Mouse (Mus musculus): Measurements from ENCODE around the gene Exosc10. TPM values are rescaled to one million over a fixed set of nuclear protein-coding genes. Genes with fewer than 3 reads are reported as not detected.
A peak's percentile ranks its signal among the peaks of the same experiment; 100 is the strongest.

The Exosc10 gene
- total RNA-seq, 1 experiment from 2014 or later: 49.5 TPM

DNA sequence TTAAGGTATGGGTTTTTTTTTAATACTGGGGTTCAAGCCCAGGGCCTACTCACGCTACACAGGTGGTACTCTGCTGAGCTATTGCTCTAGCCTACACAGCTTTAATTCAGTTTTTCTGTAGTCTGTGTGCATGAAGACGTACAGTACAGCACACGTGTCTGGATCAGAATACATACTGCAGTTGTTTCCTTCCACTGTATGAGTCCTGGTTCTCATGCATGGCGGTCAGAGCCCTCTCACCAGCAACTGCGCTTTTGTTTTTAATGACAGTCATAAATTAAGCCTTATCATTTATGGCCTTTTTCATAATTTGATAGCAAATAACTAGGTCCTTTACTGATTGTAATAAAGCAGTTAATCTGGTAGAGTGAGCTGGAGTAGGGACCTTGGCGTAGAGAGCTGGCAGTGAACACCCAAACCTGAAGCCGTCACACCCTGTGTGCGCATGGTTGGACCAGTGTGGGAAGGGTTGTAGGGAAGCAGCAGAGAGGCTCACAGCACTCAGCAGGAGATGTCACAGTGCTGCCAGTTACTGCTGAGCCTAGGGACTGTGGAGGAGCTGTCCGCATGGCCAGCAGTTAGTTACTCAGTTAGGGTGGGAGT, 12.6 kb downstream of the Exosc10 start:
- DNase-seq: no peak

DNA sequence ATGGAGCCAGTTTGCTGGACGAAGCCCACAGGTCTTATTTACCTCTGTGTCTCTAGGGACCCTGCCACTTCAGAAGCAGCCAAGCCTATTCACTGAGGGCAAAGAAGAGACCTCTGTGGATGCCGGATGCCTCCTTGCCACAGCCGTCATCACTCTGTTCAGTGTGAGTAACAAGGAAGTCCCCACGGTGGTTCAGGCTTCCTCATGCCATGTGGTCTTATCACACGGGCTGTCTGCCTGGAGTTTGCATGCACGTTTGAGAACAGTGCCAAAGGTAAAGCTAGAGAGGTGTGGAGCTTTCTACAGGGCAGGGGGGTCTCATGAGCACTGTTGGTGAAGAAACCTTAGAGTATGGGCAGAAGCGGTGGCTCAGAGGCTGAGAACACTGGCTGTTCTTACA, 15.0 kb downstream of the Exosc10 start:
- no peak for DNase-seq

DNA sequence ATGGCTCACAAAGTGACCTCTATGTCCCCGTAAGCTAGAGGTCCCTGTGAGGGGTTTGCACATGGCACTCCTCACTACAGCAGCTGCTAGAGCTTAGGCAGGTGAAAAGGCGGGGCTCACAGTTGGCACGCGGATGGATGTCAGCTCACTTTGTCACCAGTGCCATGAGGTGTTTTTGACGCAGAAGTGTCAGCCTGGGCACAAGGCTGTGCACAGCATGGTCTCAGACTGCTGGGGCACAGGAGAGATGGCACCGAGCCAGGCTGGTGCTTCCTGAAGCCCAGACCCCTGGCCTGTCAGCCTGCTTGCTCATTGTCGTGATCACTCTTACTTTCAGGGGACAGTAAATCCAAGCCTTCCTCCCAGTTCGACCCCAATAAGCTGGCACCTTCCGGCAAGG, 22.5 kb downstream of the Exosc10 start:
- DNase-seq: no peak

DNA sequence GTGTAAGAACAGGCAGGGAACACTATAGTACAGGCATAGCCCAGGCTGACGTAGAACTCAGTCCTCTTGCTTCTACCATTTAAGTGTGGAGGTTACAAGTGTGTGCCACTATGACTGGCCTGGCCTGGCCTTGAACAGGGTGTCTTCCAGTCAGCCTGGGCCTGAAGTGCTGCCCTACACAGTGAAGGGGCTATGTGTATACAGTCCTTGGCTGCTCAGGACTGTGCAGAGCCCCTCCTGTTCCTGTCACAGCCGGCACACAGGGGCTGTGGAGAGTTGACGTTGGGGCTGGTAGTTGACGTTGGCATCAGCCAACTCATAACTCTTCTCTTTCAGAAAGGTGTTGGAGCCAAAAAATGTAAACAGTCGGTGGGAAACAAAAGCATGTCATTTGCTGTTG, 23.2 kb downstream of the Exosc10 start:
- no peak for DNase-seq

DNA sequence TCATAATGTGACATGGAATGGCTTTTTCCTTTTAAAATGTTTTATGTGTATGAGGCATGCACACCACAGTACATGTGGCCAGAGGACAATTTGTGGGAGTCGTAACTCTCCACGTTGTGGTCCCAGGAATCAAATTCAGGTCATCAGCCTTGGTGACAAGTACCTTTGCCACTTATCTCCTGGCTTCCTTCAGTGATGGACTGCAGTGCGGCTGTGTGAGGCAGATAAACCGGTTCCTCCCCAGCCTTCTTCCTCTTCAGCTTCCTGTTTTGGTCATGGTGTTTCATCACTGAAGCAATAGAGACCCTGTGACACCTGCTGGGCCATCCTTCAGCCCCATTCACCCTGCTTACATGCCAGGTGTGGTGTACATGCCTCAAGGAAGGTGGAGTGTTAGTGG, 25.0 kb downstream of the Exosc10 start:
- no peak for DNase-seq

DNA sequence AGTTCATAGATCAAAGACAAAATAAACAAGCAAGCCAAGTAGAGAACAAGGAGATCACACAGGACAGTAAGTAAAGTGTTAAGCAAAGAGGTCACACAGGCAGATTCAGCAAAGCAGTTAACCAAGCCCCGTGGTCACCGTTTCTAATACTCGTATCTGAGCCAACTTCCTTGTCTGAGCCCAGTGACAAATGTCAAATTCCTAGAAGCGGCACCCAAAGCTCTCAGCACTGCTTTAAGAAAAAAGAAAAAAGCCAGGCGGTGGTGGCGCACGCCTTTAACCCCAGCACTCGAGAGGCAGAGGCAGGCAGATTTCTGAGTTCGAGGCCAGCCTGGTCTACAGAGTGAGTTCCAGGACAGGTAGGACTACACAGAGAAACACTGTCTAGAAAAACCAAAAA, 28.4 kb downstream of the Exosc10 start:
- DNase-seq: no peak

DNA sequence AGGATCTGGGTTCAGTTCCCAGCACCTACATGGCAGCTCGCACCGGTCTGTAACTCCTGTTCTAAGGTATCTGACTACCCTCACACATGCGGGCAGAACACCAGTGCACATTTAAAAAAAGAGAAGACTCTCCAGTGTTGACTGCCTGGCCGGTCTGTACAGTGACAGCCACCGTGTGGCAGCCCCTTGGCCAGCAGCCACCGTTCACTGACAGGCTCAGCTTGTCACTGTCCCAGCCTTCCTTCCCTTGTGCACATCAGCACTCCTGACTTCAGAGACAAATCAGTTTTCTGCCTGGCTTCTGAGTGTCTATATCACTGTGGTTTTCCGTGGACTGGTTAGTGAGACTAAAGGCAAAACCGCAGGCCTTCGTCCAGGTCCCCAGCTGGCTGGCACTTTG, 30.6 kb downstream of the Exosc10 start:
- no peak for DNase-seq

DNA sequence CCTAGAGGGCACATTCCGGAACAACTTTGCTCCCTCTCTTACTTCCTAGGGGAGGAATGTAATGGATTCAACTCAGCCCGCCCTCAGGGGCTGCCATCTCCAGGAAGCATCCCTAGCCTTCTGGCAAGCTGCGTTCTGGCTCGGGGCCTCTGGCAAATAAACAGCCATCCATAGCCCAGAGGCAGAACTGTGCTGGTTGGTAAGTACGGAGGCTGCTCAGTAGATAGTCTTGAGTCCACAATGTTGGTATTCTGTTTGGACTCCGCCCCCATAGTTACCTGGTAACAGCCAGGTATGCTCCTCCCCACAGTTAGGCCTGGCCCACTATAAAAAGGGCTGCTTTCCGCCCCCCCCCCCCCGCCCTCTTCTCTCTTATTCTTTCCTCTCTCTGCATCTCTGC, 31.3 kb downstream of the Exosc10 start:
- DNase-seq: no peak

DNA sequence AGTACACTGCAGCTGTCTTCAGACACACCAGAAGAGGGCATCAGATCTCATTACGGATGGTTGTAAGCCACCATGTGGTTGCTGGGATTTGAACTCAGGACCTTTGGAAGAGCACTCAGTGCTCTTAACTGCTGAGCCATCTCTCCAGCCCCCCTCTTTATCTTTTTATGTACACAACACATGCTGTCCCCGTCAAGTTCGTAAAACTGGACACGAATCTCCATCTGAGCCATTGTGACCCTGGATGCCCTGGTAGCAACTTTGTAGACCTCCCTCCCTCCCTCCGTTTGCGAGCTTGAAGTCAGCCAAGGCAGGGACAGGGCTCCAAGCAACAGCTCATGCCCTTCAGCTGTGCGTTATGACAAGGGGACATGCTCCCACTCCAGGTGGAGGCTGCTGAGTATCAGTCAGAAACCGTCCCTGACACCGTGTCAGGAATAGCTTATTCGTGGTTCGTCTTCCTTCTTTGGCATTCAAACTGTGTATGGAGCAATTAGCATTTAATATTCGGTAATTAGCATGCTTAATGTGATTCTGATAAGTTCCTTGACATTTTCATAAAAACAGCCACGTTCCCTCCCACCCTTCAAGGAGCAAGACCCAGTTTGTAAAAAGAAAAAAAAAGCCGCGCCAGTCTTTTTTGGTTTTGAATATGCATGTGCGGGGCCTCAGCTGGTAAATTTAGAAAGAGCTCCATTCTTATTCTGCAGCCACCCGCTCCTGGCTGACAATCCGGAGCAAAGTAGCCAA, 32.4 kb downstream of the Exosc10 start:
- peak; percentile 44 for DNase-seq

DNA sequence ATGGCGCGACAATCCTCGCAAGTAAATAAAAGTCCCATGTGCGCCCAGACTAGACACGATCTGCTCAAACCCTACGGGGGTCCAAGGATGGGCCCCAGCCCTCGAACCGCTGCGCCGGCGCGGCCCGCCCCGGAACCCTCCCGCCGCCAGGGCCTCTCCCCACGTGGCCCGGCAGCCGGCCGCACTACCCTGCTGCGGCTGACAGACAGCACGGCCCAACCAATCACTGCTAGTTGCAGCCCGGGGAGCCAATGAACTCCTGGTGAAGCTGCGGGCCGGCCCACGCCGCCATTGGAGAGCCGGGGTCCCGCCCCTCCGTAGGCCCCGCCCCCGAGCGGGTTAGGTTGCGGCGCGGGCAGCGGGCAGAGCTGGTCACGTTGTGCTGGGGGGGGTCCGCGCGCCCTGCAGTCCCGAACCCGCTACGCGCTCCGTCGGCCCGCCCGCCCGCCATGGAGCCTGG, 33.0 kb downstream of the Exosc10 start, which contains the start of gene Srm:
Gene Srm (plus strand): TSS at position 333 of the 460 bp plus-strand sequence.
- peak; percentile 99 for DNase-seq

DNA sequence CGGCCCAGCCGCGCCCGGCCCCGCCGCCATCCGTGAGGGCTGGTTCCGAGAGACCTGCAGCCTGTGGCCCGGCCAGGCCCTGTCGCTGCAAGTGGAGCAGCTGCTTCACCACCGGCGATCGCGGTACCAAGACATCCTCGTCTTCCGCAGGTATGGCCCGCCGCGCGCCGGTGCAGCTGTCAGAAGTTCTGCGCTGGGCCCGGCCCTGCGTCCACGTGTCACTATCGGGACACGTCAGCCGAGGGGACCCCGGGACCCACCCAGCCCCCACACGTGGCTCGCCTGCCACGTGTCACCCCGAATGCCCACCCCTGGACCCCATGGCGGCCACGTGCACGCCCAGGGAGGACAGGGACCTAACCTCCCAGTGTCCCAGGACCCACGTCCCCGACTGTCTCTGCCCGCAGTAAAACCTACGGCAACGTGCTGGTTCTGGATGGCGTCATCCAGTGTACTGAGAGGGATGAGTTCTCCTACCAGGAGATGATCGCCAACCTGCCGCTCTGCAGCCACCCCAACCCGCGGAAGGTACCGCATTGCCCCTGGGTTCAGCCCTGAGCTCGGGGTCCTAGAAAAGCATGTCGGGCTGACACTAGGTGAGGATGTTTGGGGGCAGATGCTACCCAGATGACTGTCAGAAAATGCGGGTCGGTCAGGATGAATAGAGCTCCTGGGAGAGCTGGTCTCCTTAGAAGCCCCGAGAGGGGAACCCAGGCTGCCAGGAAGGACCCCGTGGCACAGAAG, 33.6 kb downstream of the Exosc10 start:
- DNase-seq: peak; percentile 61

DNA sequence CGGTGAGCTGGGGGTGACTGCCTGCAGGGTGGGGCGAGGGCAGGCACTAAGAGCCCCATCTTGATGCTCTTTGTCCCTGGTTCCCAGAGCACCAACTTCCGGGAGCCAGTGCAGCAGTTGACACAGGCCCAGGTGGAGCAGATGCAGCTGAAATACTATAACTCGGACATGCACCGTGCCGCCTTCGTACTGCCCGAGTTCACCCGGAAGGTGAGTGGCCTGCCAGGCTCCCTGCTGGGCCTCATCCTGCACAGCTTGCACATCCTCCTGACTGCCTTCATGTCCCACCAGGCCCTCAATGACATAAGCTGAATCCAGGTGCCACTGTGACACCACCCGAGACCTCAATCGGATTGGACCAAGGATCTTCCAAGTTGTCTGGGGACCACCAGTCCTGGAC, 35.8 kb downstream of the Exosc10 start:
- DNase-seq: no peak

DNA sequence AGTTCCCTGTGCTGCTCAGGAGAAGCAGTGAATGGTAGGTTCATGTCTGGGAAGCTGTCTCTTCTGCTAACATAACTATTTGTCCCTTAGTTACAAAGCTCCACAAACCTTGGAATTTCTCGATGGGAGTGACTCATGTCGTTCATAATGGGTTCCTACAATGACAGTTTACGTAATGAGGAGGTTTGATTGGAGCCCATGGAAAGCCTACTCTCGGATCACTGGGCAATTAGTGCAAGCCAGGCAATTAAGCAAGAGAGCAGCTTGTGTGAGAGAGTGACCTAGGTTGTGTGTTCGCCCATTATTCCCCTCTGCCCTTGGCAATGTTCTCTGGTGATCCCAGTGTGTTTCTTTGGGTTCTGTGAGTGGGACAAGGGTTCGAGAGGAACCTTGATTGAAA, 37.7 kb downstream of the Exosc10 start:
- no peak for DNase-seq

DNA sequence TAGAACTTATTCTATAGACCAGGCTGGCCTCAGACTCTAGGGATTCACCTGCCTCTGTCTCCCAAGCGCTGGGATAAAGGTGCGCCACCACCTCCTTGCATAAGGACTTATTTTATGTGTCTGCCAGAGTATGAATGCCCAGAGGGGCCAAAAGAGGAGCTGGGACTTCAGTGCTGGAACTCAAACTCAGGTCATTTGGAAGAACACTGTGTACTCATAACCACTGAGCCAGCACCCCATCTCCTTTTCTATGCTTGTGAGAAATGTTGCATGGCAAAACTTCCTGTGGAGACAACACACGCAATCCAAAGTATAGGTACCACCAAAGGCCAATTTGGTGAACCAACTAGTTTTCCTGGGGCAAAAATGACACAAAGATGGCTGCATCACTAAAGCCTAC, 38.5 kb downstream of the Exosc10 start:
- no peak for DNase-seq

DNA sequence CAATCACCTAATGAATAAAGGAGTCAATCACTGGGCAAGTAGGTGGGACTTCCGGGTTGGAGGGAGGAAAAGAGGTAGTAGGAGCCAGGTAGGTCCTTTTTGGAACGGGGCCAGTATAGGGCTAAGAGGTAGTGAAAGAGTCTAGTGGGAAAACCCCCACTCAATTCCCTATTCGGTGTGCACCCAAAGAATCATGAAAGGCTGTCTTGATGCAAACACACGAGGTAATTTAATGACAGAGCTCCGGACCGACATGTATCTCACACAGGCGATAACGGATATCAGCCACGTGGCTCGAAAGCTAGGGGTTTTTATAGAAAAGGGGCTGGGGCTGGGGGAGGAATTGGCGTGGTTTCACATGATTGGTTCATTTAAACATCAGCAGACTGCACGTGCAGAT, 40.6 kb downstream of the Exosc10 start:
- DNase-seq: no peak

DNA sequence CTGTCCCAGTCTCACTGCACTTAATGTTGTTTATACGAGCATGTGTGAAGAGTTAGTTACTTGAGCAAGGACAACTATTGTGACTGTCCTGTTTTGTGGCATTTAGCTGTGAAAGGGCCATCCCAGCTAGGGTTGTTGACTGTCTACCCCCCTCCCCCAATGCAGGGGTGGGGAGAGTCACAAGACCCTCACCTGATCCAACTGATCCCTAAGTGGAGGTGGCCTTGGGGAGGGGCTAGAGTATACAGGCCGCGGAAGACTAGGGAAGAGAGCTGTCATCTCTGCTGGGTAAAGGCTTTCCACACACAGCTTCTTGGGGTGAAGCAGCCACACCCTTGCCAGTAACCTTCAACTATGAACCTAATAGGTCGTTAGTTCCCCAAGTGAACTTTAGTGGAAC, 42.1 kb downstream of the Exosc10 start:
- no peak for DNase-seq

DNA sequence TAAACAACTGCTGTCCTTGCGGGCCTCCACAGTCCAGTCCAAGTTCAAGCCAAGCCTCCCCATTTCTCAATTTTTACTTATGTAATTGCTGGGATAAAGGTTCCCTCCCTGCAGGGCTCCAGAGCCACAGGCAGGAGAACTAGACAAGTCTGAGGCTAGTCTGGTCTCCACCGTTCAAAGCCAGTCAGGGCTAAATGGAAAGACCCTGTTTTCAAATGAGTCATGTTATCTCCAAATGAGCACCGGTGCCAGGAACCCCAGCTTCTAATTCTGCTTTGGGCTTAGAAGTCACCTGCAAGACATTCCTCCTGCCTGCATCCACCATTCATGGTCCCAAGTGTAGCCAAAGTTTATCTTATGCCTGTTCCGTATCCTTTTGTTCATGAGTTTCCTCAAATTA, 43.6 kb downstream of the Exosc10 start:
- no peak for DNase-seq

DNA sequence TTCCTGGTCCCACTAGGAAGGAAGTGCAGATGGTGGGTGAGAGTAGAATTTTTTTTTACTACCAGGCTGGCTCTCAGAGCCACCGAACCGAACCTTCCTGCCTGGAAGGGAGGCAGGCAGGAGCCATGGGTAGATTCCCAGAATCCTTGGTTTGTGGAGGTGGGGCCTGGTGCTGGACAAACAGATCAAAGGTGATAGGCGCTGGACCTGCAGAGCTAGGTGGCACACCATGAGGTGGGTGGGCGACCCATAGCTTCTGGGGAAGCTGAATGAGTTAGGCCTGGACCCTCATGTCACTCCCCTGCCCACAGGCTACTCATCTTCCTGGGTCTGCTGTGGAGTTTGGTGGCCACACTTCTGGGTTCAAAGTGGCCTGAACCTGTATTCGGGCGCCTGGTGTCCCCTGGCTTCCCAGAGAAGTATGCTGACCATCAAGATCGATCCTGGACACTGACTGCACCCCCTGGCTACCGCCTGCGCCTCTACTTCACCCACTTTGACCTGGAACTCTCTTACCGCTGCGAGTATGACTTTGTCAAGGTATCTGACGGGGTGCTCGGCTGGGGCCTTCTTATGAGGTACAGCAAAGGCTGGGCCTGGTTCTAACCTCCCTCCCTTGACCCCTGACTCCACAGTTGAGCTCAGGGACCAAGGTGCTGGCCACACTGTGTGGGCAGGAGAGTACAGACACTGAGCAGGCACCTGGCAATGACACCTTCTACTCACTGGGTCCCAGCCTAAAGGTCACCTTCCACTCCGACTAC, 44.3 kb downstream of the Exosc10 start, which contains the start of gene Masp2:
Gene Masp2 (plus strand): TSS at position 198 of the 764 bp plus-strand sequence.
- no peak for DNase-seq

DNA sequence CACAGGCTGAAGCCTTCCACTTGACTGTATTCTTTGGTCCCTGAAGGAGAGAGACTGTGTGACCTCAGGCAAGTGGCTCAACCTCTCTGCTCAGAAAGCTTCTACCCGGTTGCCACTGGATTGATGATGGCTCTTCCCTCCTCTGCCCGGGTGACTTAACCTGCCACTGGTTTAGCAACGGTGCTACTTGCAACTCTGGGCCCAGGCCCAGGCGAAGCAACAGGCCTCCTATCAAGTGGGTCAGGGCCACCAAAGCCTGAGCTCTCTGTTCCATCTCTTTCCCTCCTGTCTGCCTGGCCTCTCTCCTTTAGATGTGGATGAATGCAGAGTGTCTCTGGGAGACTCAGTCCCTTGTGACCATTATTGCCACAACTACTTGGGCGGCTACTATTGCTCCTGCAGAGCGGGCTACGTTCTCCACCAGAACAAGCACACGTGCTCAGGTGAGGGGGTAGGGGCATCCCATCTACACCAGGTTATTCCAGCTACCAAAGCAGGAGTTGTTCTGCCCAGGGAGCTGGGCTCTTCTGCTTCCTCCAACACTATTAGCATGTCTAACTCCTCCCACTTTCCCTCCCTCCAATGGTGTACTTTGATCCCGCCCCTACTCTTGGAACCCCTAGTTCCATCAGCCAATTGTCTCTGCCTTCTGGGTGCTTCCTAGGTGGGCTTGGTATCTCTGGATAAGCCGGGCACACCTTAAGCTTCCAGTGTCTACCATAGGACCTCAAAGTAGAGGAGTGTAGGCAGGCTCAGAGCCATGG, 45.3 kb downstream of the Exosc10 start:
- peak; percentile 60 for DNase-seq

DNA sequence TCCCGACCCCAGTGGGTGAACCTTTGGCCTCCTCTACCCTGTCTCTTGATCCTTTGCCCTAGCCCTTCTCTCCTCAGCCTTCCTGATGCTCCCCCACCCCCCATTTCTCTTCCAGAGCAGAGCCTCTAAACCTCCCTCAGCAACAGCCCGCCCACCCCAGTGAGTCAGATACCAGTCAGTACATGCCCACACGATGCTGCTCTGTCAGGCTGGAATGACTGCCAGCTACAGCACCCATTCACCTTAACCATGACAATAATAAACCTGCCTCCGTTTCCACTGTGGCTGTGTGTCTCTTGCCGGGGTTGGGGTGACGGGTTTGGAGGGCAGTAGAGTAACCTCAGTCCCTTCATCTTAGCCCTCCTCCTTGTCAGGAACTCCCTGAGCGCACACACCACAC, 45.9 kb downstream of the Exosc10 start:
- DNase-seq: peak; percentile 49

DNA sequence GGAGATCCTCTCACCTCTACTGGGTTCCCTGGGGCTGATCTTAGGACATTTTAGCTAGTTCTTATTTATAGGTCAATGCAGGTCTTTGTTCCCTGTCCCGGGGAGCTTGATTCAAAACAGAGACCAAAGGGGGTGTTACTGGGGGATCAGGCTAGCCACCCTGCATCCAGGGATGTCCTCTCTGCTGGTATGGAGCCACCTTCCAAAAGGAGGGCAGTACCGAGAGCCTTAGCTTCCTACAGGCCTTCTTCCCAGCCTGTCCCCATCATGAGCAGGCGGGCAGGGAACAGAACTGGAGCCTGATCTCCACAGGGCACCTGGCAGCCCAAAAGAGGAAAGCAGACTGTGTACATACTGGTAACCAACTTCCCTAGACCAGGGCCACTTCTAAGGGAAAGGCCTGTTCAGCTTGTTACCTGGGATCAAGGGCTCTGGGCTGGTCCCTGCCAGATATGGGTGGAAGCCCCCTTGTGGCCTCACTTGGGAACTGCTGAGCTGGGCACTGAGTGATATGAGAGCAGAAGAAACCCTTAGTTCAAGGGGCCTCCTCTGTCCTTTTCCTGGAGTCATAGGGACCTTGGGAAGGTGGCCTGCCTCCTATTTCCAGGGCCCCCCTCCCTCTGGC, 46.4 kb downstream of the Exosc10 start:
- DNase-seq: peak; percentile 83

All from adrenal gland, postnatal 14 days (tissue).